Mouse (Mus musculus) MEL (cell line): ENCODE measurements around the gene Tbc1d5. TPM values are rescaled to one million over a fixed set of nuclear protein-coding genes. Genes with fewer than 3 reads are reported as not detected.
A peak's percentile ranks its signal among the peaks of the same experiment; 100 is the strongest.

Source experiments
- DNase-seq: peaks from one replicate; pipeline ENCODE4 v3.0.0; 2011; ENCODE audit warnings: low read depth, low spot score
- H3K27ac ChIP-seq: 2 replicates; pipeline ENCODE4 v1.5.1; 2012; ENCODE audit warnings: low read depth, mild to moderate bottlenecking, control low read depth, low read length, moderate library complexity; ENCODE audit not compliant: control insufficient read depth
- H3K27me3 ChIP-seq, 2 experiments: fragments of 150-350 bp in 1 of 2; sonication (generic) in 1 of 2; 2 replicates each; pipeline ENCODE4 v1.6.1; 2012; ENCODE audit warnings: low read length in 2 of 2, mild to moderate bottlenecking in 2 of 2, improper control_type of control experiment in 1 of 2, moderate library complexity in 1 of 2; ENCODE audit not compliant: insufficient read depth in 2 of 2, control insufficient read depth in 1 of 2
- H3K36me3 ChIP-seq, 2 experiments: 2 replicates each; pipeline ENCODE4 v1.6.1; 2012 to 2014; ENCODE audit warnings: low read length in 2 of 2, improper control_type of control experiment in 1 of 2, inconsistent platforms in 1 of 2, mild to moderate bottlenecking in 1 of 2; ENCODE audit not compliant: insufficient read depth in 2 of 2, control insufficient read depth in 1 of 2
- H3K4me1 ChIP-seq, 2 experiments: fragments of 150-350 bp in 1 of 2; sonication (generic) in 1 of 2; 2 replicates each; pipeline ENCODE4 v1.6.1; 2012; ENCODE audit warnings: low read length in 2 of 2, improper control_type of control experiment in 1 of 2, mild to moderate bottlenecking in 1 of 2; ENCODE audit not compliant: insufficient read depth in 2 of 2, control insufficient read depth in 1 of 2
- H3K4me3 ChIP-seq, 2 experiments: fragments of 150-350 bp in 1 of 2; sonication (generic) in 1 of 2; 2 replicates each; pipeline ENCODE4 v1.5.1; 2012; ENCODE audit warnings: low read depth in 2 of 2, low read length in 2 of 2, mild to moderate bottlenecking in 2 of 2, moderate library complexity in 2 of 2, control low read depth in 1 of 2, improper control_type of control experiment in 1 of 2; ENCODE audit not compliant: control insufficient read depth in 1 of 2, insufficient read depth in 1 of 2
- H3K79me2 ChIP-seq: 2 replicates; pipeline ENCODE4 v1.6.1; 2012; ENCODE audit warnings: mild to moderate bottlenecking, low read length, moderate library complexity; ENCODE audit not compliant: control insufficient read depth, poor library complexity, insufficient read depth
- H3K9ac ChIP-seq: 2 replicates; pipeline ENCODE4 v1.6.1; 2012; ENCODE audit warnings: low read depth, mild to moderate bottlenecking, control low read depth, low read length, moderate library complexity; ENCODE audit not compliant: control insufficient read depth, poor library complexity, severe bottlenecking
- H3K9me3 ChIP-seq: fragments of 150-350 bp; sonication (generic); replicated peaks from 2 replicates; pipeline ENCODE4 v1.6.1; 2012; ENCODE audit warnings: mild to moderate bottlenecking, low read length, improper control_type of control experiment, moderate library complexity; ENCODE audit not compliant: insufficient read depth
- BHLHE40 ChIP-seq: IDR thresholded peaks from 2 replicates; pipeline ENCODE4 v1.6.1; 2012; ENCODE audit warnings: low read depth, mild to moderate bottlenecking, inconsistent platforms, low read length, improper control_type of control experiment, borderline replicate concordance
- CTCF ChIP-seq, 3 experiments: IDR thresholded peaks in 2 of 3; conservative IDR thresholded peaks in 1 of 3; 2 replicates each; pipeline ENCODE4 v1.5.1; 2011 to 2012; ENCODE audit warnings: low read length in 3 of 3, low read depth in 2 of 3, mild to moderate bottlenecking in 2 of 3, improper control_type of control experiment in 1 of 3, inconsistent platforms in 1 of 3, mixed read lengths in 1 of 3, moderate library complexity in 1 of 3; ENCODE audit not compliant: control insufficient read depth in 1 of 3, insufficient read depth in 1 of 3, poor library complexity in 1 of 3, severe bottlenecking in 1 of 3
- E2F4 ChIP-seq: IDR thresholded peaks from 2 replicates; pipeline ENCODE4 v1.6.1; 2011; ENCODE audit warnings: low read depth, low read length, improper control_type of control experiment, borderline replicate concordance
- ELF1 ChIP-seq: IDR thresholded peaks from 2 replicates; pipeline ENCODE4 v1.6.1; 2014; ENCODE audit warnings: low read depth, mild to moderate bottlenecking, inconsistent platforms, low read length, improper control_type of control experiment, moderate library complexity
- EP300 ChIP-seq, 2 experiments: IDR thresholded peaks; 2 replicates each; pipeline ENCODE4 v1.6.1; 2011; ENCODE audit warnings: improper control_type of control experiment in 2 of 2, low read length in 2 of 2, low read depth in 1 of 2, mild to moderate bottlenecking in 1 of 2
- ETS1 ChIP-seq: IDR thresholded peaks from 2 replicates; pipeline ENCODE4 v1.6.1; 2012; ENCODE audit warnings: low read depth, mild to moderate bottlenecking, inconsistent platforms, low read length, improper control_type of control experiment, moderate library complexity
- GABPA ChIP-seq: IDR thresholded peaks from 2 replicates; pipeline ENCODE4 v1.6.1; 2012; ENCODE audit warnings: low read depth, mild to moderate bottlenecking, inconsistent platforms, low read length, improper control_type of control experiment, moderate library complexity
- GATA1 ChIP-seq: IDR thresholded peaks from 2 replicates; pipeline ENCODE4 v1.6.1; 2011; ENCODE audit warnings: low read depth, low read length, improper control_type of control experiment
- HCFC1 ChIP-seq: IDR thresholded peaks from 2 replicates; pipeline ENCODE4 v1.6.1; 2012; ENCODE audit warnings: low read depth, mild to moderate bottlenecking, inconsistent platforms, low read length, improper control_type of control experiment, moderate library complexity
- JUND ChIP-seq: IDR thresholded peaks from 2 replicates; pipeline ENCODE4 v1.6.1; 2011; ENCODE audit warnings: low read depth, mild to moderate bottlenecking, improper control_type of control experiment, low read length
- KAT2A ChIP-seq: conservative IDR thresholded peaks from 2 replicates; pipeline ENCODE4 v1.6.1; 2012; ENCODE audit warnings: low read depth, low read length, improper control_type of control experiment, inconsistent platforms
- MAFK ChIP-seq: IDR thresholded peaks from 2 replicates; pipeline ENCODE4 v1.6.1; 2011; ENCODE audit warnings: low read depth, mild to moderate bottlenecking, low read length, improper control_type of control experiment, borderline replicate concordance
- MAZ ChIP-seq: IDR thresholded peaks from 2 replicates; pipeline ENCODE4 v1.6.1; 2012; ENCODE audit warnings: low read depth, mild to moderate bottlenecking, inconsistent platforms, low read length, improper control_type of control experiment
- MEF2A ChIP-seq: IDR thresholded peaks from 2 replicates; pipeline ENCODE4 v1.6.1; 2014; ENCODE audit warnings: low read depth, mild to moderate bottlenecking, inconsistent platforms, low read length, improper control_type of control experiment; ENCODE audit not compliant: poor library complexity, insufficient replicate concordance, severe bottlenecking; ENCODE audit errors: extremely low read depth
- MYC ChIP-seq: IDR thresholded peaks from 2 replicates; pipeline ENCODE4 v1.6.1; 2011; ENCODE audit warnings: low read depth, mild to moderate bottlenecking, low read length, improper control_type of control experiment, moderate library complexity
- NELFE ChIP-seq: IDR thresholded peaks from 2 replicates; pipeline ENCODE4 v1.6.1; 2011; ENCODE audit warnings: low read depth, low read length, improper control_type of control experiment
- NRF1 ChIP-seq: IDR thresholded peaks from 2 replicates; pipeline ENCODE4 v1.6.1; 2014; ENCODE audit warnings: low read depth, mild to moderate bottlenecking, inconsistent platforms, low read length, improper control_type of control experiment, moderate library complexity; ENCODE audit not compliant: poor library complexity, insufficient read depth, severe bottlenecking
- POLR2AphosphoS2 ChIP-seq: IDR thresholded peaks from 2 replicates; pipeline ENCODE4 v1.6.1; 2011; ENCODE audit warnings: low read length, improper control_type of control experiment
- RAD21 ChIP-seq: IDR thresholded peaks from 2 replicates; pipeline ENCODE4 v1.6.1; 2011; ENCODE audit warnings: mild to moderate bottlenecking, low read depth, low read length, improper control_type of control experiment
- SMC3 ChIP-seq: IDR thresholded peaks from 2 replicates; pipeline ENCODE4 v1.6.1; 2011; ENCODE audit warnings: low read depth, low read length, improper control_type of control experiment
- TAL1 ChIP-seq: IDR thresholded peaks from 2 replicates; pipeline ENCODE4 v1.6.1; 2012; ENCODE audit warnings: mild to moderate bottlenecking, inconsistent platforms, low read length, moderate library complexity, mixed read lengths
- TBP ChIP-seq: IDR thresholded peaks from 2 replicates; pipeline ENCODE4 v1.8.0; 2011; ENCODE audit warnings: low read depth, low read length, improper control_type of control experiment
- TCF12 ChIP-seq: IDR thresholded peaks from 2 replicates; pipeline ENCODE4 v1.6.1; 2014; ENCODE audit warnings: low read depth, mild to moderate bottlenecking, inconsistent platforms, low read length, improper control_type of control experiment, moderate library complexity
- UBTF ChIP-seq: IDR thresholded peaks from 2 replicates; pipeline ENCODE4 v1.6.1; 2012; ENCODE audit warnings: low read depth, mild to moderate bottlenecking, inconsistent platforms, low read length, improper control_type of control experiment, moderate library complexity, borderline replicate concordance; ENCODE audit not compliant: insufficient read depth
- USF1 ChIP-seq: IDR thresholded peaks from 2 replicates; pipeline ENCODE4 v1.6.1; 2014; ENCODE audit warnings: low read depth, mild to moderate bottlenecking, inconsistent platforms, low read length, improper control_type of control experiment, moderate library complexity
- ZMIZ1 ChIP-seq: IDR thresholded peaks from 2 replicates; pipeline ENCODE4 v1.6.1; 2012; ENCODE audit warnings: low read depth, mild to moderate bottlenecking, inconsistent platforms, low read length, improper control_type of control experiment, moderate library complexity
- ZNF384 ChIP-seq: IDR thresholded peaks from 2 replicates; pipeline ENCODE4 v1.6.1; 2012; ENCODE audit warnings: low read depth, mild to moderate bottlenecking, inconsistent platforms, low read length, improper control_type of control experiment
- polyA plus RNA-seq, 2 experiments: library from polyadenylated mRNA; stranded (reverse) in 1 of 2; unstranded in 1 of 2; fragments of >175 nt in 1 of 2; fragments of >200 nt in 1 of 2; gene quantifications; 2 replicates each; pipeline versions ENCODE4 v1.2.1 to v1.2.4; 2012; ENCODE audit warnings: low replicate concordance in 2 of 2, low read depth in 1 of 2; ENCODE audit not compliant: insufficient read length in 2 of 2, insufficient read depth in 1 of 2, missing spikeins in 1 of 2
- total RNA-seq: library from RNA; depleted of rRNA; stranded (reverse); fragments of 300-350 nt; gene quantifications from 2 replicates; pipeline ENCODE4 v1.2.3, GENCODE M21; 2012

Gene Tbc1d5
- total and polyA plus RNA-seq, 3 experiments, result 5.4 to 116 (median 8.2) TPM

DNA sequence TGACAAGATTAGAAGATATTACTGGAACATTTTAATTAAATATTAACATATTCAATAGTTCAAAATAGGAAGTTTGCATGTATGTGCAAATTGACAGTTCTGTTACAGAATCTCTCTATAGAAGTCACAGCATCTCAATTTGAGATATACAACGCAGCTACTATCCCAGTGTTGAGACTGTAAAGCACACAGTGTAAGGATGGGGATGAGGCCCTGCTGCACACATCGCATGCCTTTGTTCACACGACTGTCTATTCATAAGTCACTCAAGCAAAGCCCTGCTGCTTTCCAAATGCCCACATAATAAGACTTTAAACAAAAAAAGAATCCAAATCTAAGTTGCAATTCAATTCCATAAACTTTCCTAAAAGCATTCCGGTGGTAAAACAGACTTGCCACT lies 37.1 kb downstream of the Tbc1d5 start:
- Histone ChIP-seq H3K9me3 (no peaks in the 10 kb centered on the region), H3K27ac (no peak overlapping the region), H3K27me3 (no peaks in the 10 kb centered on the region), H3K4me3 (no peak overlapping the region), H3K9ac (no peak overlapping the region), H3K36me3 (no peaks in the 10 kb centered on the region; a peak in 1 of 4 replicates), H3K79me2 (no peaks in the 10 kb centered on the region), H3K4me1 (no peaks in the 10 kb centered on the region)
- DNase-seq, result no peak
- no peak for TF ChIP-seq MEF2A
- no peak for TF ChIP-seq NELFE
- TF ChIP-seq ETS1, result no peak
- TF ChIP-seq EP300 (IDR thresholded peaks at IDR 0.05; ENCODE audit: low read depth in 1 of 2, low read length in 2 of 2), result no peak
- TF ChIP-seq E2F4, result no peak
- TF ChIP-seq MAZ, result no peak
- no peak for TF ChIP-seq JUND

DNA sequence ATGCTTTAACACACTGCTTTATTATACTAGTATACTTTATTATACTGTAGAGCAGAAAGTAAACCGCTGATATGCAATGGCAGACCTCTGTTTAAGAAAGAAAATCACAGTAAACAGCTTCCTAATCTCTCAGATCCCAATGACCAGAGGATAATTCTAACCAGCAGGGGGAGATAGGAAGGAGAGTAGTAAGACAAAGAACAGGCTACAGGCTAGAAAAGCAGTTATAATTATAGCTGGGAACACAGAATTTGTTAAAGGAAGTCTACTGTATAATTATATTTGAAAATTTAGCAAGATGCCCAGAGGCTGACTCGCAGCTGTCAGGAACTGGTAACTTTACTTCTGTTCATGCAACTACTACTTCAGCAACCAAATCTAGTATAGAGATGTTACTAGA lies 68.0 kb downstream of the Tbc1d5 start:
- Histone ChIP-seq H3K9ac (no peak overlapping the region), H3K4me3 (no peak overlapping the region), H3K27me3 (no peaks in the 10 kb centered on the region), H3K9me3 (no peaks in the 10 kb centered on the region), H3K36me3 (no peaks in the 10 kb centered on the region), H3K27ac (no peak overlapping the region), H3K79me2 (peaks cover 2% of the 10 kb centered on the region; the same call in 1 of the 2 replicates), H3K4me1 (peaks cover 0 to 6% of the 10 kb centered on the region in 2 experiments; a peak in 3 of 4 replicates)
- DNase-seq, result peak; percentile 37
- TF ChIP-seq CTCF (IDR thresholded peaks at IDR 0.05 in 2 of 3, conservative IDR thresholded peaks at IDR 0.05 in 1 of 3; ENCODE audit: control insufficient read depth in 1 of 3, insufficient read depth in 1 of 3, low read depth in 2 of 3, low read length in 3 of 3, poor library complexity in 1 of 3, severe bottlenecking in 1 of 3), result peak in 2 of 3 experiments; percentile 23 to 38; a peak in 3 of 6 replicates
- TF ChIP-seq GATA1, result no peak
- TF ChIP-seq USF1, result no peak
- peak; percentile 13; the same call in 1 of the 2 replicates for TF ChIP-seq RAD21
- no peak for TF ChIP-seq POLR2AphosphoS2
- TF ChIP-seq BHLHE40, result no peak
- TF ChIP-seq SMC3, result peak; percentile 46
- no peak for TF ChIP-seq TCF12
- no peak for TF ChIP-seq TAL1
- no peak for TF ChIP-seq MAZ
- no peak for TF ChIP-seq ZMIZ1
- no peak for TF ChIP-seq MAFK
- TF ChIP-seq MYC, result no peak
- no peak for TF ChIP-seq MEF2A
- no peak for TF ChIP-seq KAT2A
- TF ChIP-seq GABPA, result no peak
- no peak for TF ChIP-seq ZNF384
- TF ChIP-seq UBTF, result no peak
- no peak for TF ChIP-seq ELF1
- no peak for TF ChIP-seq NRF1
- TF ChIP-seq TBP, result no peak
- TF ChIP-seq HCFC1, result no peak
